Mouse (Mus musculus): ENCODE measurements around the gene Ublcp1.

DNA sequence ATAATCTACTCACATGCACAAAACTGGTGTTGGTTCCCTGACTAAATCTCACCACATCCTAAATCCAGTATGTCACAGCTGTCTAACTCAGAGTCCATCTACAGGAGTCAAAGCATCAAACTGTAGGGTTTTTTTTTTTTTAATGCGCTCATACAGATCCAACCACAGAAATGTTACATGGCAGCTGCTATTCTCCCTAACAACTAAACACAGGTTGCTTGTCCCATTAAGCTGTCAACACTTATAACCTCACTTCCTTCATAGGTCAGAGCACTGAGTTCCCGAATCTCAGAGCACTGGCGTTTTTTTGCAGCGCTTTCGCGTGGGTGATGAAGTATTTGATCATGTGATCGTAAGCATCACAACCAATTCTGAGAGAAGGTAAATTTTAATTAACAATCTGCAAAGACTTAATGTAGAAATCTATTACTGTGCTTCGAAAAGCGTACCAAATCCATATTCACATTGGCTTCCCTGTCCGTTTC, 1.9 kb downstream of the Ublcp1 start:
- TF ChIP-seq ZNF384 (IDR thresholded peaks at IDR 0.05; ENCODE audit: low read depth, low read length), result no peak
- TF ChIP-seq HCFC1 (IDR thresholded peaks at IDR 0.05; ENCODE audit: borderline replicate concordance, insufficient read depth, low read length), result no peak

All from ES-E14 (cell line).